Mouse (Mus musculus) ES-Bruce4 (cell line): ENCODE results near the gene Fes.
A peak's percentile ranks its signal among the peaks of the same experiment; 100 is the strongest.

Source experiments
- CTCF ChIP-seq: IDR thresholded peaks from one replicate; pipeline ENCODE4 v1.8.1; 2011; ENCODE audit warnings: low read depth, low read length
- EP300 ChIP-seq: IDR thresholded peaks from 2 replicates; pipeline ENCODE4 v1.6.1; 2011; ENCODE audit warnings: low read depth, low read length; ENCODE audit not compliant: insufficient read depth
- POLR2A ChIP-seq: IDR thresholded peaks from one replicate; pipeline ENCODE4 v1.8.1; 2011; ENCODE audit warnings: low read length; ENCODE audit not compliant: insufficient read depth

- peak; percentile 62 for TF ChIP-seq CTCF
- peak; percentile 62 for TF ChIP-seq POLR2A
- TF ChIP-seq EP300: peak; percentile 56; the same call in 1 of the 2 replicates
Observed at GRCm38 (mm10) chr7:80342858-80343257, 44.9 kb downstream of the Fes start, which contains the start of gene Hddc3.
